Mouse (Mus musculus) neural tube, embryonic 12.5 days (tissue): ENCODE measurements at regions not wholly inside any gene's neighbourhood (a gene's known extent, or its start where the extent isn't known, plus 50 kb on each side); places are given as distances from the start of the nearest gene placed in this dataset.

Experiments used
- ATAC-seq: fragments of 200-750 bp; cut with Nextera tagmentation; 2 replicates; pipeline ENCODE4 v1.8.0; 2017; ENCODE audit warnings: low read depth, mild to moderate bottlenecking, moderate TSS enrichment, moderate library complexity; ENCODE audit not compliant: low FRiP score
- H3K27ac ChIP-seq: fragments of 300-500 bp; sonication (generic); 2 replicates; pipeline ENCODE4 v1.5.1; 2016
- H3K27me3 ChIP-seq: fragments of 300-500 bp; sonication (generic); replicated peaks from 2 replicates; pipeline ENCODE4 v1.6.1; 2016; ENCODE audit warnings: mild to moderate bottlenecking
- H3K36me3 ChIP-seq: fragments of 300-500 bp; sonication (generic); 2 replicates; pipeline ENCODE4 v1.6.1; 2016; ENCODE audit warnings: mild to moderate bottlenecking
- H3K4me1 ChIP-seq: fragments of 300-500 bp; sonication (generic); 2 replicates; pipeline ENCODE4 v1.6.1; 2016
- H3K4me2 ChIP-seq: fragments of 300-500 bp; sonication (generic); replicated peaks from 2 replicates; pipeline ENCODE4 v1.6.1; 2016; ENCODE audit warnings: mild to moderate bottlenecking
- H3K4me3 ChIP-seq: fragments of 300-500 bp; sonication (generic); 2 replicates; pipeline ENCODE4 v1.5.1; 2016
- H3K9ac ChIP-seq: fragments of 300-500 bp; sonication (generic); 2 replicates; pipeline ENCODE4 v1.6.1; 2016; ENCODE audit warnings: mild to moderate bottlenecking
- H3K9me3 ChIP-seq: fragments of 300-500 bp; sonication (generic); 2 replicates; pipeline ENCODE4 v1.6.1; 2016; ENCODE audit warnings: mild to moderate bottlenecking
- WGBS: fragments of 180-500 bp; shearing (Covaris S2); methylation state at CpG from one replicate; pipeline ENCODE4 v1.1.7; 2016; 5-methylcytosine and 5-hydroxymethylcytosine counted together

DNA sequence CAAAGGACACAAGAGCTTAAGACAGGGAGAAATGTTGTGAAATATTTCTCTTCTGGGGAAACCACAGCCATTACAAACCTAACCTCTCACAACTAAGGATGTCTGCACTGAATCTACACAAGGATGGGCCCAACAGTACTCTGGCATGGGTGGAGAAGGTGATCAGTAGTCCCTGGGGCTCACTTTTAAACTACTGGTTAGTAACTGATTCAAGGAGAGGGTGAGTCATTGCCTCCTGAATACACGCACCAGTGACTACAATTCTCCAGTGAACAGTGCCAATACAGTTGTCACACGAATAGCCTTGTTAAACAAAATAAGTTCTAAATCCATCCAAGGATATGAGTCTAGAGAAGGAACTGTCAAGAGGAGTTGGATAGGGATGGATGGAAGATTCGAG is 232.6 kb upstream of the Gm21830 start:
- WGBS, result 87% methylated on average over 3 of the region's 3 CpGs
- Histone ChIP-seq H3K4me2 (no peak overlapping the region), H3K27me3 (no peaks in the 10 kb centered on the region), H3K4me3 (no peak overlapping the region), H3K9me3 (no peaks in the 10 kb centered on the region), H3K9ac (no peak overlapping the region), H3K36me3 (no peaks in the 10 kb centered on the region), H3K27ac (no peak overlapping the region), H3K4me1 (no peaks in the 10 kb centered on the region)
- ATAC-seq, result no peak

GRCm38 (mm10) chr2:67221061-67221802 is 192.3 kb upstream of the Gm21830 start:
- no peak for ATAC-seq
- Histone ChIP-seq H3K4me1 (no peaks in the 10 kb centered on the region), H3K27ac (no peak overlapping the region), H3K9ac (no peak overlapping the region), H3K4me2 (no peak overlapping the region), H3K4me3 (no peak overlapping the region), H3K9me3 (no peaks in the 10 kb centered on the region), H3K27me3 (no peaks in the 10 kb centered on the region), H3K36me3 (no peaks in the 10 kb centered on the region)
- WGBS, result 78% methylated on average over 2 of the region's 2 CpGs

DNA sequence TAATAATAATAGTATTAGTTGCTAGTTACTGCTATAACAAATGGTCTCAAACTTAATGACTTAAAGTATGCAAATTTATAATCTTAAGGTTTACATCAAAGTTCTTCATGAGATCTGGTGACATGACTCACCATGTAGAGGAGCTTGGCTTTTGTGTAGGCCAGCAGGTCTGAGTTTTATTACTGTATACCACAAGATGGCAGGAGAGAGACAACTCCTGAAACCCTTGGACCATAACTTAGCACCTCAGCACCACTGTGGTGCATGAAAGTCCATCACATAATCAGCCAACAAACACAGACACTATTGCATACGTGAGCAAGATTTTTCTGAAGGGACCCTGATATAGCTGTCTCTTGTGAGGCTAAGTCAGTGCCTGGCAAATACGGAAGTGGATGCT is 187.2 kb upstream of the Gm21830 start:
- no peaks in the 10 kb centered on the region for H3K27me3 ChIP-seq
- H3K4me3 ChIP-seq, result no peak overlapping the region
- no peaks in the 10 kb centered on the region for H3K4me1 ChIP-seq
- H3K9ac ChIP-seq, result no peak overlapping the region
- no peak overlapping the region for H3K27ac ChIP-seq
- ATAC-seq, result no peak
- H3K9me3 ChIP-seq, result no peaks in the 10 kb centered on the region
- H3K4me2 ChIP-seq, result no peak overlapping the region
- H3K36me3 ChIP-seq, result no peaks in the 10 kb centered on the region
- 85% methylated on average over 2 of the region's 2 CpGs for WGBS

DNA sequence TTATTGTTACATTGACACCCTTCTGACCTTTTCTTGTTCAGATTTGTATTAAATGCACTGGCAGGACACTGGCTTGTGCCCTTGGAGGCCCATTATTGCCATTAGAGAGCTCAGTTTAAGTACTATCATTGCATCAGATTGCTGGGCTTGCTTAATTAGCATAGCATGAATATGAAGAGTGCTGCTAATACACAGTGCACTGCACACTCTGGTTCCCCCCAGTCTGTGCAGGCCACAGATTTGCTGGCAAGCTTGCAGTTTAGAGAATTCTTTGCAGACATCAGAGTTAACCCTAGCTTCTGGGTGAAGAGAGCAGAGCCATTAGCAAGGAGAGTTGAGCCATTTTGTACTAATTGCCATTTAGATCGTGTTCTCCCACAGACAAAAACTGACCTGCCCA is 156.1 kb upstream of the Gm21830 start:
- ATAC-seq, result peak; percentile 66
- Histone ChIP-seq H3K9ac (no peak overlapping the region), H3K9me3 (no peaks in the 10 kb centered on the region), H3K27ac (no peak overlapping the region), H3K4me1 (no peaks in the 10 kb centered on the region), H3K4me2 (no peak overlapping the region), H3K4me3 (no peak overlapping the region), H3K36me3 (no peaks in the 10 kb centered on the region), H3K27me3 (no peaks in the 10 kb centered on the region)
- WGBS, result 47% methylated on average over 1 of the region's 1 CpGs
